Mouse (Mus musculus): ENCODE measurements around the gene Bnc2. TPM values are rescaled to one million over a fixed set of nuclear protein-coding genes. Genes with fewer than 3 reads are reported as not detected.

Gene Bnc2
- polyA plus RNA-seq, 1 experiment: not detected

DNA sequence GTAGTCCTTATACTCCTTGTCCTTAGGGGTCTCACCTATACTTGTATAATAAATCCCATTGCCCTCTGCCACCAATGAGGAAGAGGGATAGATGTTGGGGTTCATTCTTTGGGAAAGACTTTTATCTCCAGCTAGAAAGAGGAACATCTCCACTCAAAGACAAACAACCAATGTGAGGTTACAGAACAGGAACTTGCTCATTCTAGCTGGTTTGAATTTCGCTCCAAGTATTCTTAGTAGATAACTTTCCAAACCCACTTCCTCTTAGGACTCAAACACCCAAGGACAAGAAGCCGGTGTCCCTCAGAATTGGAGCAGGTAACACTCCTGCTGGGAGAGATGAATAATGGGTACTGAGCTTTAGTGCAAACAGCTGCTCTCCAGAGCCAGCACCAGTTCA, 315.1 kb downstream of the Bnc2 start:
- no peak overlapping the region for H3K27ac ChIP-seq (ENCODE audit: control insufficient read depth, insufficient read depth, low read depth, low read length, poor library complexity)
- TF ChIP-seq CTCF (IDR thresholded peaks at IDR 0.05; ENCODE audit: control insufficient read depth, insufficient read depth, low read length) (no peak), POLR2A (IDR thresholded peaks at IDR 0.05; ENCODE audit: borderline replicate concordance, control insufficient read depth, low read depth, low read length) (no peak)
- 4% methylated on average over 2 of the region's 2 CpGs for WGBS
- no peak overlapping the region for H3K4me3 ChIP-seq (replicated peaks; ENCODE audit: control insufficient read depth, low read depth, low read length)
- H3K4me1 ChIP-seq (ENCODE audit: control insufficient read depth, insufficient read depth, low read length): no peaks in the 10 kb centered on the region; the same call in 1 of the 2 replicates

DNA sequence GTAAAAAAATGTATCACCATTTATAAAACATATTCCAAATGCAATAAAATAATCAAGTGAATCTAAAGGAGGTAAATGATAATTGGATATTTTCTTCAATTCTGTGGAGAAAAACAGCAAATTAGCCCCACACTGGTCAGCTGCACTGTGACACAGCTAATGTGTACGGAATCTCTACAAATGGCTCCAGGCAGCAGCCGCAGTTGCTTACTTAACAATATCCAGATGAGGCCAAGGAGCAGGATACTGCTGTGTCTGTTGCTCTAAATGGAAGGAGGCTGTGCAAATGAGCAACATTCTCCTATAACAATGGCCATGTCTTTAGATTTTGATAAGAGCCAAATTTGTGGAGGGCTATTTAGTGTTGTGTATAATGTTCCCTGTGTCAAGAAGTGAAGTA, 316.9 kb downstream of the Bnc2 start:
- Histone ChIP-seq H3K27ac (ENCODE audit: control insufficient read depth, insufficient read depth, low read depth, low read length, poor library complexity) (no peak overlapping the region), H3K4me3 (replicated peaks; ENCODE audit: control insufficient read depth, low read depth, low read length) (no peak overlapping the region), H3K4me1 (ENCODE audit: control insufficient read depth, insufficient read depth, low read length) (no peaks in the 10 kb centered on the region; the same call in 1 of the 2 replicates)
- no peak for TF ChIP-seq CTCF (IDR thresholded peaks at IDR 0.05; ENCODE audit: control insufficient read depth, insufficient read depth, low read length)
- 81% methylated on average over 2 of the region's 2 CpGs for WGBS

DNA sequence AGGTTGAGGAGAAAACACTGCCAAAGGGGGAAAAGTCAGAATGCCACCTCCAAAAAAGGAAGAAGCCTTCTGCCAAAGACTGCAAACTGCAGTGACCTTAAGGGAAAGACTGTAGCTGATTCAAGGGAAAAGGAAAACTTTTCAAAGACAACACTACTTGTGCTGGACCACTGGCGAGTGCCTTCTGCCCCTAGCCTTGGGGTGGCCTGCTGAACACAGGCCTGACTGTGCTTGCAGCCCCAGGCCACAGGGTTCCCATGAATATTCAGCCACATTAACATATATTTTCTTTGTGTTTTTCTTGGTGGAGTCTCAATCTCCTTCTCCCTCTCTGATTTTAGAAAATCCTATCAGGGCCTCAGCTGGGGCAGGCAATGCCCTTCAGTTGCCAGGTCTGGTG, 317.7 kb downstream of the Bnc2 start:
- Histone ChIP-seq H3K4me3 (replicated peaks; ENCODE audit: control insufficient read depth, low read depth, low read length) (no peak overlapping the region), H3K27ac (ENCODE audit: control insufficient read depth, insufficient read depth, low read depth, low read length, poor library complexity) (no peak overlapping the region), H3K4me1 (ENCODE audit: control insufficient read depth, insufficient read depth, low read length) (no peaks in the 10 kb centered on the region; the same call in 1 of the 2 replicates)
- TF ChIP-seq POLR2A (IDR thresholded peaks at IDR 0.05; ENCODE audit: borderline replicate concordance, control insufficient read depth, low read depth, low read length) (no peak), CTCF (IDR thresholded peaks at IDR 0.05; ENCODE audit: control insufficient read depth, insufficient read depth, low read length) (no peak)
- 77% methylated on average over 1 of the region's 1 CpGs for WGBS

DNA sequence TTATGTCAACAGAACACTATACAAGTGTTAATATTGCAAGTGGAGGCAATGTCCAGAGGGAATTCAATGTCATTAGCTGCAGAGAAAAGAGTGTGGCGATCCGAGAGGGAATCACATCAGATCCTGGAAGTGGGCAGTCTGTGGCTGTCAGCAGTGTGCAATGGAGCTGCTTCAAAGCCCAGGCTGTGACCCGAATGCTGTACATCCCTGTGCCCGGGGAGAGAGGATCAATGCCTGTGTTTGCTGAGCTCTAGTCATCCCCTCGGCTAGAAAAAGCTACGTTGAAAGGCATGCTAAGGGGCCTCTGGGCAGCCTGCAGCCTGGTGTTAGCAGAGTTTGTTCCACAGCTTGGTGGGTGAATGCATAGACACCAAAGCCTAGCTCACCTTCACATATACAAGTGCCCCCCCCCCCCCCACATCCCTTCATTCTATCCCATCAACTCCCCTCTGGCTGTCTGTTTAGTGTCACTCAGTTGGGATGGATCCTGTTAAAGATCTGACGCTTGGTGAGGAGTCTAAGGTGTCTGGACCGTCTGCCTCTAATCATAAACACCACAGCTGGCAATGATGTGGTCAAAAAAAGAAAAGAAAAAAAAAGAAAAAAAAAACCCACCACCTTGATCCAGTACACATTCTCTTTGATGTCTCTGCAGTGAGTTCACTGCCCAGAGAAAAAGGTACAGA, 318.5 kb downstream of the Bnc2 start:
- Histone ChIP-seq H3K4me1 (ENCODE audit: control insufficient read depth, insufficient read depth, low read length) (no peaks in the 10 kb centered on the region), H3K4me3 (replicated peaks; ENCODE audit: control insufficient read depth, low read depth, low read length) (no peak overlapping the region), H3K27ac (ENCODE audit: control insufficient read depth, insufficient read depth, low read depth, low read length, poor library complexity) (no peak overlapping the region)
- TF ChIP-seq POLR2A (IDR thresholded peaks at IDR 0.05; ENCODE audit: borderline replicate concordance, control insufficient read depth, low read depth, low read length) (no peak), CTCF (IDR thresholded peaks at IDR 0.05; ENCODE audit: control insufficient read depth, insufficient read depth, low read length) (no peak)
- WGBS: 72% methylated on average over 8 of the region's 8 CpGs

DNA sequence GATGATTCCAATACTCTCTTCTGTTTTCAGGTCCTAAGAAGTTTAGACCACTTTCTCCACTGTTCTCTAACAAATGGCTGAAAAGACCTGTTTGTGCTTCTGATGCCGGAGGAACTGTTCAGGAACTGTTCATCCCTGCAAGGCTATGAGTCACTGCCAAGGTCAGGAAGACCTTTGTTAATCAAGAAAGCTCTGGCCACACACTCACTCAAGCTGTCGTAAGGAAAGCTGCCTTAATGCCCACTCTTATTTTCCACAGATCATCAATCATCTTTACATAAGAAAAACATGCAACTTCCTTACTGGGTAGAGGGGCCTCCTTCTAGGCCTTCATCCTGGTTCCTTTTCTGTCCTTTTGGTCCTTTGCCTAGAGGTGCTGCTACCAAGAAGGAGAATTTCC, 322.4 kb downstream of the Bnc2 start:
- no peak overlapping the region for H3K4me3 ChIP-seq (replicated peaks; ENCODE audit: control insufficient read depth, low read depth, low read length)
- H3K4me1 ChIP-seq (ENCODE audit: control insufficient read depth, insufficient read depth, low read length): no peaks in the 10 kb centered on the region
- TF ChIP-seq CTCF (IDR thresholded peaks at IDR 0.05; ENCODE audit: control insufficient read depth, insufficient read depth, low read length) (no peak), POLR2A (IDR thresholded peaks at IDR 0.05; ENCODE audit: borderline replicate concordance, control insufficient read depth, low read depth, low read length) (no peak)
- H3K27ac ChIP-seq (ENCODE audit: control insufficient read depth, insufficient read depth, low read depth, low read length, poor library complexity): no peak overlapping the region
- 50% methylated on average over 2 of the region's 2 CpGs for WGBS

DNA sequence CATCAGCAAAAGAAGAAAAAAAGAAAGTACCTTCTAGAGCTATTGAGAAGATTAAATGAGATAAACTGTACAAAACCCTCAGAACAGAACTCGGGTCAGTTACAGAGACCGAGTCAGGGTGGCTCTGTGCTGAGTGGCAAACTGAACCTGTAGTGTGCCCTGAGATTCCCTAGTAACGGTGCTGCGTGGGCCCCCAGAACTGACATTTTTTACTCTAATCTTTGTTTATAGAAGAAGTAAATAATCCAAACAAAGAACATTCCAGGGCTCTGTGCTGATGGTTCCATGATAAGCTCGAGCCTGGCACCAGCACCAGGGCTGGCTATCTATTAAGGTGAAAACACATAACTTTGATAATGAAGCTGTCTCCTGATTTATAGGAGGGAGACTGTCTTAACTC, 325.5 kb downstream of the Bnc2 start:
- no peak overlapping the region for H3K27ac ChIP-seq (ENCODE audit: control insufficient read depth, insufficient read depth, low read depth, low read length, poor library complexity)
- H3K4me3 ChIP-seq (replicated peaks; ENCODE audit: control insufficient read depth, low read depth, low read length): no peak overlapping the region
- no peaks in the 10 kb centered on the region for H3K4me1 ChIP-seq (ENCODE audit: control insufficient read depth, insufficient read depth, low read length)
- TF ChIP-seq POLR2A (IDR thresholded peaks at IDR 0.05; ENCODE audit: borderline replicate concordance, control insufficient read depth, low read depth, low read length) (no peak), CTCF (IDR thresholded peaks at IDR 0.05; ENCODE audit: control insufficient read depth, insufficient read depth, low read length) (no peak)
- WGBS: 77% methylated on average over 5 of the region's 5 CpGs

DNA sequence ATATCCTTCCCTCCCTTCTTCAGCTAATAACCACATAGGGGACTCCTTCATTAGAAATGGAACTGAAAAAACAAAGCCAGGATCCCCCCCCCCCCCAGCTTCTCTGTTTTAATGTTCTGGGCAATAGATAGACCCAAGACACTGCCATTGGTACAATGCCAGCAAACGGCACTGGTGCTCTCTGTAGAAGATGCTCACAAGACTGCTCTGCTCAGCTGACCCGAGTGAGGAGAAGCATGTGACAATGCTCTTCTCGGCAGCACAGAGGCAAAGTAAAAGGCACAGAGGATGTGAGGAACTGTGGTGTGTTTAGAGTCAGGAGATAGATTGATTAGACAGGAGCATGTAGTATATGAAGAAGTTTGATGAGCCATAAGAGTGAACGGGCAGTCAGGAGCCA, 335.9 kb downstream of the Bnc2 start:
- Histone ChIP-seq H3K4me3 (replicated peaks; ENCODE audit: control insufficient read depth, low read depth, low read length) (no peak overlapping the region), H3K4me1 (ENCODE audit: control insufficient read depth, insufficient read depth, low read length) (no peaks in the 10 kb centered on the region), H3K27ac (ENCODE audit: control insufficient read depth, insufficient read depth, low read depth, low read length, poor library complexity) (no peak overlapping the region)
- WGBS: 81% methylated on average over 4 of the region's 4 CpGs
- TF ChIP-seq POLR2A (IDR thresholded peaks at IDR 0.05; ENCODE audit: borderline replicate concordance, control insufficient read depth, low read depth, low read length) (no peak), CTCF (IDR thresholded peaks at IDR 0.05; ENCODE audit: control insufficient read depth, insufficient read depth, low read length) (no peak)

DNA sequence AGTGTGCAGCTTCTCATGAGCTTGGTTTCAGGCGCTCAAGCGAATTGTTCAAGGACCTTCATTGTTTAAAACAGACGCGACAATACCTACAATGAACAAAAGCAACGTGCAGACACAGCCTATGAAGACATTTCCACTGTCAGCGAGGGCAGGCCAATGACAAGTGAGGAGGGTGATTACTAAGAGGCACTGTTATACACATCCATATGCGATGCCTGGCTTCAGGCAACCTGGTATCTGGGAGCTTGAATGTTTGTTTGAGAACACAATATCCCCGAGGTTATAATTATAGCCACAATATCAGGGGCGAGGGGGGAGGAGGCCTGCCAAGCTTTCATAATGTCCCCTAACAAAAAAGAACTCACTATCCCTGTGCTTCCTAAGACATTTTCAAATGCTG, 343.1 kb downstream of the Bnc2 start:
- H3K4me3 ChIP-seq (replicated peaks; ENCODE audit: control insufficient read depth, low read depth, low read length): no peak overlapping the region
- TF ChIP-seq POLR2A (IDR thresholded peaks at IDR 0.05; ENCODE audit: borderline replicate concordance, control insufficient read depth, low read depth, low read length): no peak
- no peak for TF ChIP-seq CTCF (IDR thresholded peaks at IDR 0.05; ENCODE audit: control insufficient read depth, insufficient read depth, low read length)
- no peaks in the 10 kb centered on the region for H3K4me1 ChIP-seq (ENCODE audit: control insufficient read depth, insufficient read depth, low read length)
- no peak overlapping the region for H3K27ac ChIP-seq (ENCODE audit: control insufficient read depth, insufficient read depth, low read depth, low read length, poor library complexity)
- 86% methylated on average over 9 of the region's 9 CpGs for WGBS

DNA sequence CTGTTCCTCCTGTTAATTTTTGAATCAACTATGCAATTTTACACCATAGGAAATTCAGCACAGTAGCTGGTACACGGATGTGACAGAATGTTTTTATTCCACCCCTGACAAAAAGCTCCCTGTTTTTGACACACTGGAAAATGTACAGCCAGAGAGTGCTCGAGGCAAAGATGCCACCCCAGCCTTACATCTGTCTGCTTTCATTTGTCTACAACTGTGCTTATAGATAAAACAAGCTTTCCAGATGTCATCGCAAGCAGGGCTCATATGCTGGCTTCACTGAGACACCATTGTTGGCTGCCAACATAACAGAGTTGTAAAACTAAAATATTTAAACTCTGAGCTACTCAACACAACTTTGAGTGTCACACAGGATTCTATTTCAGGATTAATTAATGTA, 343.6 kb downstream of the Bnc2 start:
- no peaks in the 10 kb centered on the region for H3K4me1 ChIP-seq (ENCODE audit: control insufficient read depth, insufficient read depth, low read length)
- WGBS: 70% methylated on average over 3 of the region's 3 CpGs
- no peak for TF ChIP-seq CTCF (IDR thresholded peaks at IDR 0.05; ENCODE audit: control insufficient read depth, insufficient read depth, low read length)
- no peak for TF ChIP-seq POLR2A (IDR thresholded peaks at IDR 0.05; ENCODE audit: borderline replicate concordance, control insufficient read depth, low read depth, low read length)
- H3K4me3 ChIP-seq (replicated peaks; ENCODE audit: control insufficient read depth, low read depth, low read length): no peak overlapping the region
- H3K27ac ChIP-seq (ENCODE audit: control insufficient read depth, insufficient read depth, low read depth, low read length, poor library complexity): no peak overlapping the region
